Mouse (Mus musculus): Measurements from ENCODE around the gene Drc3.

DNA sequence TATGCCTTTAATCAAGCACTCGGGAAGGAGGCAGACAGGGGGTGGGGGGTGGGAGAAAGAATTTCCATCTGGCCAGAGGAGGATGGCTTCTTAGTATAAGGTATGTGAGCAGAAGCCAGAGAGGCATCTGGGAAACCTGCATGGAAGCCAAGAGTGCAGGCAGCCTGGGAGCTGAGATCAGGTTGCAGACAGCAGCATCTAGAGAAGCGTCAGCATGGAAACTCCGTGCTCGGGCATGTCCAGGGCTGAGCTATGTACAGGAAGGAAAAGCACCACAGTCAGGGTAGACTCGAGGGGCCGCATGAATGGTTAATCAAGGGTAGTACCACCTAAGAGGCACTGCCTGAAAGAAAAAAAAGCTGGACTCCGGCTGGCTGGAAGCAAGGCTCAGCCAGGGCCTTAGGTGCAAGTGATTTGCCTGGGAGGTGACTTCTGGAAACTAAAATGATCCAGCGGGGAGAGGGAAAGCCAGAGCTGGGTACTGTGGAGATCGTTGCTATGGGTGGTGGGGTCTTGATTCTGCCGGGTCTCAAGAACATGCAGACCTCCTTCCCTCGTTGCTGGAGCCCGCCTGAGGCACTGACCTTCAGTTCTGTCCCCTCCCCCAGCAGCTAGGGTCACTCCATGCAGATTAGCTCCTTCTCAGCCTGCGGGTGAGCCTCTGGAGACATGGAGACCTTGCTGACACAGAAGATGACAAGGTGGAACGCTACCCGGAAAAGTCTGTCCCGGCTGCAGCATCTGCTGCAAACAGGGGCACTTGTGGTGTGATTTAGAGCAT, 13.3 kb downstream of the Drc3 start:
- TF ChIP-seq CTCF (IDR thresholded peaks at IDR 0.05; ENCODE audit: insufficient read depth, low read depth, low read length) (no peak), POLR2A (IDR thresholded peaks at IDR 0.05; ENCODE audit: insufficient read depth, low read depth, low read length) (no peak)

All from olfactory bulb, adult 2 months (tissue).